Mouse (Mus musculus) forebrain, embryonic 12.5 days (tissue): Measurements from ENCODE around the gene Dio1. TPM values are rescaled to one million over a fixed set of nuclear protein-coding genes. Genes with fewer than 3 reads are reported as not detected.

Source experiments
- ATAC-seq: fragments of 200-750 bp; cut with Nextera tagmentation; 2 replicates; pipeline ENCODE4 v1.8.0; 2017; ENCODE audit warnings: moderate TSS enrichment; ENCODE audit not compliant: low FRiP score
- H3K27ac ChIP-seq: fragments of 300-500 bp; sonication (generic); 2 replicates; pipeline ENCODE4 v1.5.1; 2016; ENCODE audit warnings: mild to moderate bottlenecking
- H3K27me3 ChIP-seq: fragments of 300-500 bp; sonication (generic); 2 replicates; pipeline ENCODE4 v1.6.1; 2016; ENCODE audit warnings: mild to moderate bottlenecking
- H3K36me3 ChIP-seq: fragments of 300-500 bp; sonication (generic); replicated peaks from 2 replicates; pipeline ENCODE4 v1.6.1; 2016; ENCODE audit warnings: mild to moderate bottlenecking
- H3K4me1 ChIP-seq: fragments of 300-500 bp; sonication (generic); 2 replicates; pipeline ENCODE4 v1.6.1; 2016
- H3K4me2 ChIP-seq: fragments of 300-500 bp; sonication (generic); 2 replicates; pipeline ENCODE4 v1.6.1; 2016; ENCODE audit warnings: mild to moderate bottlenecking, moderate library complexity
- H3K4me3 ChIP-seq: fragments of 300-500 bp; sonication (generic); replicated peaks from 2 replicates; pipeline ENCODE4 v1.5.1; 2016; ENCODE audit warnings: mild to moderate bottlenecking
- H3K9ac ChIP-seq: fragments of 300-500 bp; sonication (generic); 2 replicates; pipeline ENCODE4 v1.6.1; 2016; ENCODE audit warnings: mild to moderate bottlenecking
- H3K9me3 ChIP-seq: fragments of 300-500 bp; sonication (generic); 2 replicates; pipeline ENCODE4 v1.6.1; 2016
- whole genome bisulfite sequencing: fragments of 180-500 bp; shearing (Covaris S2); methylation state at CpG from one replicate; pipeline ENCODE4 v1.1.7; 2016; 5-methylcytosine and 5-hydroxymethylcytosine counted together
- polyA plus RNA-seq: library from polyadenylated mRNA; unstranded; fragments of >200 nt; fragmentation: Nextera tagmentation; extraction: Ambion mirVana; gene quantifications from 2 replicates; pipeline ENCODE4 v1.2.1, GENCODE M21; 2016

Gene Dio1
- not detected in 2 replicates for polyA plus RNA-seq

DNA sequence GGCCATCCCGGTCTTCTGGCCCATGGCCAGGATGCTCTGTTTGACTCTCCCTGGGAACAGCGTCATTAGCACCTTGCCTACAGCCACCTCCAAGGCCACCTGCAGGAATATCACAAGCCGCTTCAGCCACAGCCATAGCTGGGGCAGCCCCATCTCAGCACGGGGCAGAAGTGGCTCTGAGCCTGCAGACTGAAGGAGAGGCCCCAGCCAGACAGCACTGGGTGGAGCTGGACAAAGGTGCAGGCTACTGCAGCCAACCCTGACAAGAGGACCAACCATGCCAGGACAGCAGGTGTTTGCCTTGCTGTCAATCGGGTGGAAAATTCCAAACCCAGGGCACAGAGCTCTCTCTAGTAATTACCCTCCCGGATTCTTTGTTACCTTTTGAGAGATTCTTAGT, at the start of gene Dio1:
Gene Dio1, minus strand, starts transcription at position 204 of the 400 bp plus-strand sequence.
- Histone ChIP-seq H3K4me1 (no peaks in the 10 kb centered on the region; the same call in 1 of the 2 replicates), H3K4me2 (no peak within 1 kb of the TSS), H3K9me3 (no peaks in the 10 kb centered on the region), H3K36me3 (no peaks in the 10 kb centered on the region), H3K4me3 (no peak within 1 kb of the TSS), H3K27ac (no peak within 1 kb of the TSS), H3K9ac (no peak within 1 kb of the TSS), H3K27me3 (0 out of 2 replicates have a peak, but pooled peaks cover 6% of the 10 kb centered on the region)
- WGBS = 68% methylated on average over 6 of the region's 6 CpGs
- ATAC-seq = no peak

GRCm38 (mm10) chr4:107354543-107354942, 47.6 kb upstream of the Dio1 start:
- Histone ChIP-seq H3K27me3 (no peaks in the 10 kb centered on the region), H3K27ac (no peak overlapping the region), H3K4me2 (no peak overlapping the region), H3K36me3 (peaks cover 9% of the 10 kb centered on the region; the same call in 1 of the 2 replicates), H3K4me3 (no peak overlapping the region), H3K9ac (0 out of 2 replicates have a peak overlapping the region, but pooled peaks have one; percentile 7), H3K4me1 (no peaks in the 10 kb centered on the region), H3K9me3 (no peaks in the 10 kb centered on the region)
- WGBS = 64% methylated on average over 4 of the region's 4 CpGs
- no peak for ATAC-seq

DNA sequence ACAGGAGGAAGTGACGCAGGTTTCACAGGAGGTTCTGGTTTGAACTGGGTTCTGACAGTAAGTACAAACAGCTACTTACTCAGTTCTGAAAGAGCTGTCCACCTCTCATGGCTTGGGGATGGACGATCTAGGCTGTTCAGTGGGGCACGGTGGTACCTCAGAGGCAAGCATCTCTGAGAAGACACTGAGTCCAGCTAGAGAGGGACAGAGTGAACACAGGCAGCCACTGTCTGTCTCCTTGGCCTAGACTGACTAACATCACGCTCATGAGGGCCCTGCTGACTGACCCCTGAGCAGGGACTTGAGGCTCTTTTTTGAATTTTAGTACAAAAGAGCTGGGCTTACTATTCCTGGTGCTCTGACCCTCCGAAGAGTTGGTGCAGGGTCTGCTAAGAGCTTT, 47.2 kb upstream of the Dio1 start:
- Histone ChIP-seq H3K36me3 (peaks cover 9% of the 10 kb centered on the region; the same call in 1 of the 2 replicates), H3K9ac (0 out of 2 replicates have a peak overlapping the region, but pooled peaks have one; percentile 7), H3K9me3 (no peaks in the 10 kb centered on the region), H3K4me2 (no peak overlapping the region), H3K27ac (no peak overlapping the region), H3K4me3 (no peak overlapping the region), H3K4me1 (no peaks in the 10 kb centered on the region; the same call in 1 of the 2 replicates), H3K27me3 (no peaks in the 10 kb centered on the region)
- 88% methylated on average over 5 of the region's 5 CpGs for WGBS
- ATAC-seq = no peak

DNA sequence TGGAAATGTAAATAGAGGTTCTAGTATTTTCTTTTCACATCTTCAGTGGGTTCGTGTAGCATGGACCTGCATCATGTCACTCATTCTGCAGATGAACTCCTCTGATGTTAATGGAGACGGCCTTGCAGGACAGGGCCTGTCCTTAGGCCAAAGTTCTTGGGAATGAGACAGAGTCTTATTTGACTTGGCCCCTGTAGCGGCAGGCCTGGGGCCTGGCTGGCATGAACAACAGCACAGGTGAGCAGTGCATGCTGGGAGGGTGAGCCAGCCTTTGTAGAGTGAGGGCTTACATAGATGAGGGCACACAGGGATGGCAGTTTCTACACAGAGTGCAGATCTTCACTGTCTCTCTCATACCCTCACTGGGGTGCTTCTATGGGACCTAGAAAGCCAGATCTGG, 46.6 kb upstream of the Dio1 start:
- 90% methylated on average over 3 of the region's 3 CpGs for WGBS
- ATAC-seq = no peak
- no peaks in the 10 kb centered on the region for H3K9me3 ChIP-seq
- H3K9ac ChIP-seq = no peak overlapping the region
- H3K4me2 ChIP-seq = no peak overlapping the region
- peaks cover 5% of the 10 kb centered on the region; the same call in 1 of the 2 replicates for H3K4me1 ChIP-seq
- no peak overlapping the region for H3K27ac ChIP-seq
- H3K36me3 ChIP-seq = peaks cover 9% of the 10 kb centered on the region; the same call in 1 of the 2 replicates
- no peaks in the 10 kb centered on the region for H3K27me3 ChIP-seq
- no peak overlapping the region for H3K4me3 ChIP-seq

- Histone ChIP-seq H3K4me2 (no peak overlapping the region), H3K9me3 (no peaks in the 10 kb centered on the region), H3K36me3 (peaks cover 9% of the 10 kb centered on the region; the same call in 1 of the 2 replicates), H3K27ac (no peak overlapping the region), H3K4me3 (no peak overlapping the region), H3K4me1 (peaks cover 10% of the 10 kb centered on the region; the same call in 1 of the 2 replicates), H3K27me3 (no peaks in the 10 kb centered on the region), H3K9ac (no peak overlapping the region)
- ATAC-seq = no peak
These were observed 44.4 kb upstream of the Dio1 start for GRCm38 (mm10) chr4:107351368-107351767.

DNA sequence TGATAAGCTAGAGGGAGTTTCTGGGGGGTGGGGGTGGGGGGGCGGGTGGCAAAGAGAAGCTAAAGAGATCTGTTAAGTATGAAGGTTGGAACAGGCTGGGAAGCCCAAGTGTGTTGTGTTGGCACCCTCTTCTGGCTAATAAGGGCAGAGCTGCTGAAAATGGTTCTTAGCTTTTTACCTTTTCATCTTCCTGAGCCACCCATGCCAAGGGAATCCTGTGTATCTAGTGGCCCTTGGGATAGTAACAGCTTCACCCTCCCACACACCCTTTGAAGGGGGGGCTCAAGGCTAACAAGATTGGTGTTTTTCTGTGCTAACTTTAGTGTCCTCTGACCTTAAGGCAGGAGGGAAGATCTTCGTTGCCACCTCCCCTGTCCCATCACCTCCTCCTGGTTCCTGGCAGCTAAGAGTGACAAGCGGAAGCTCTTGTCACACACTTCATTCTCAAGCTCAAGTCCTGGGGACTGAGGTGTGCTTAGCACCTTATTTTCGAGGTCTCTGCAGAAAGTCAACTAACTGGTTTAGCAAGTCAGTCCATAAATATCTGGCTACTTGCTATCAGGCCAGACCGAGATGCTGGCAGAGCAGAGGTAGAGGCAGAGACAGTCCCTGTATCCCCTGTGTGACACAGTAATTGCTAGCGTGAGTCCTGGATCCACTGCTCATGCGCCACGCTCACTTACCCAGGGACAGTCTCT, 42.5 kb upstream of the Dio1 start:
- Histone ChIP-seq H3K9ac (no peak overlapping the region), H3K9me3 (no peaks in the 10 kb centered on the region), H3K36me3 (peaks cover 17% of the 10 kb centered on the region; the same call in 1 of the 2 replicates), H3K4me3 (no peak overlapping the region), H3K4me1 (peaks cover 10% of the 10 kb centered on the region; the same call in 1 of the 2 replicates), H3K4me2 (no peak overlapping the region), H3K27me3 (no peaks in the 10 kb centered on the region), H3K27ac (no peak overlapping the region)
- WGBS = 75% methylated on average over 8 of the region's 8 CpGs
- no peak for ATAC-seq

DNA sequence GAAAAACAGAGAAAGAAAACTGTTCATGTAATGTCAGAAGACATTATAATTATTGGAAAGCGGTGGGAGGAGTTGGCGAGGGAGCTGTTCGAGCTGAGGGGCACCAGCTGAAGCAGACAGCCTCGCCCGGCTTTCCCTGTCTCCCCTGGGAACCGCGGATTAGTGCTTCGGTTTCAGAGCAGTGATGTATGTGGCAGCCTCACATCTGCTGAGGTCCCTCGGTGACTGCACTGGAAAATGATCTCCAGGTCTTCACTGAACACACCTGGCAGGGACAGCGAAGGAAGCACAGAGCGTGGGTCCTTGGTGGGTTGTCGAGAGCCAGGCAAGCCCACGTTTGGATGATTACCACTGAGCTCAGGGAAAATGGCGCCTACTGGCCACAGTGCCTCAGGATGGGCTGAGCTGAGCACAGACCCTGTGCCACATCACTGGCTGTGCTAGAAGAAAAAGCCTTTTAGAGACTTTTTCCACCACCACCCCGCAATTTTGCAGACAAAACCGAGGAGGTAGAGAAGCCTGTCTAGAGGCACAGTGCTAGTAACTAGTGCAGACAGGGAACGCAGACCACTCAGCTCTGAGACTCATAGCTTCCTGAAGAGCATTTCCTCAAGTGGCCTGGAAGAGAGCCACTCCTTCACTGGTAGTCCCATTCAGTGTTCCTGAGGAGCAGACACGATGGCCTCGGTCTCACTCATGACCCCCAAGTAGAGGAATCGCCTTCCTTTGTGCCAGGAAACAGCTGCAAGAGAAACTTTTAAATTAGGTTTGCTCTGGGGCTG, 41.8 kb upstream of the Dio1 start:
- WGBS = 81% methylated on average over 20 of the region's 20 CpGs
- Histone ChIP-seq H3K27ac (no peak overlapping the region), H3K4me3 (no peak overlapping the region), H3K9me3 (no peaks in the 10 kb centered on the region), H3K9ac (no peak overlapping the region), H3K4me1 (peaks cover 10% of the 10 kb centered on the region; the same call in 1 of the 2 replicates), H3K27me3 (no peaks in the 10 kb centered on the region), H3K4me2 (no peak overlapping the region), H3K36me3 (peaks cover 17% of the 10 kb centered on the region; the same call in 1 of the 2 replicates)
- ATAC-seq = no peak

DNA sequence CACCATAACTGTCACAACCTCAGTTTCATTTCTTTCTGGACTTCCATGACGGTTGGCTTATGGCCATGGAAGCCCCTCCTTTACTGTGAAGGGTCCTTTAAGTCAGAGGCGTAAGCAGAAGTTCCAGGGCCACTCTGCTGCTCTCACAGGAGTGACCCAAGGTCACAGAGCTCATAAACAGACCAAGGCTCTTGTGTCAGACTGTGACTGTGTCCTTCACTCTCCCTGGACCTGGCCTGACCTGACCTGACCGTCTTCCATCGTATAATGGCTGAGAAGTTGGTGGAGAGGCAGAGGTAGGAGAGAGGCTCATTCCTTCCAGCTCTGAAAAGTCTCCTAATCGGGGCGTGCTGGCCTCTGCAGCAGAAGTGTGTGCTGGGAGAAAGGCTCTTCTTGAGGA, 40.3 kb upstream of the Dio1 start:
- Histone ChIP-seq H3K36me3 (peaks cover 19% of the 10 kb centered on the region; the same call in 1 of the 2 replicates), H3K4me2 (no peak overlapping the region), H3K9me3 (no peaks in the 10 kb centered on the region), H3K27me3 (no peaks in the 10 kb centered on the region), H3K9ac (no peak overlapping the region), H3K27ac (no peak overlapping the region), H3K4me1 (peaks cover 10% of the 10 kb centered on the region; the same call in 1 of the 2 replicates), H3K4me3 (no peak overlapping the region)
- ATAC-seq = no peak
- WGBS = 87% methylated on average over 6 of the region's 6 CpGs

DNA sequence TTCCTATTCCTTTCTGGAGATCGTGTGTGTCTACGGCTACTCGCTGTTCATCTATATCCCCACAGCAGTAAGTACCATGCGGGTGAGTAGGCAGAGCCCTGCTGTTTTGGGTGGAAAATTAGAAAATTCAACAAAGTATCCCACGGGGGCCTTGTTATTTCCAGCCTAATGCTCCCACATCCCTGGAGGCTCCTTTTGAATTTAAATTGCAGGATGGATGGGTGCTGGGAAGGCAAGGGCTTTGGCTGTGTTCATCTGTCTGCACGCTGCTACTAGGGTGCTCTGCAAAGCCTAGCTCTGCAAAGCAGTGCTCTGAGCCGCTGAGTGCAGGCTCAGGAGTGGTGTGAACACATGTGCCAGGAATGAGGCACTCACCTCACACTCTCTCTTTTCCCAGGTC, 37.6 kb upstream of the Dio1 start:
- no peak overlapping the region for H3K27ac ChIP-seq
- peaks cover 12% of the 10 kb centered on the region; the same call in 1 of the 2 replicates for H3K36me3 ChIP-seq
- no peak for ATAC-seq
- H3K27me3 ChIP-seq = no peaks in the 10 kb centered on the region
- H3K9ac ChIP-seq = no peak overlapping the region
- H3K4me1 ChIP-seq = peaks cover 18% of the 10 kb centered on the region
- no peak overlapping the region for H3K4me3 ChIP-seq
- no peaks in the 10 kb centered on the region for H3K9me3 ChIP-seq
- WGBS = 76% methylated on average over 7 of the region's 7 CpGs
- no peak overlapping the region for H3K4me2 ChIP-seq

- 37% methylated on average over 5 of the region's 5 CpGs for WGBS
- H3K4me2 ChIP-seq = no peak overlapping the region
These were observed 34.4 kb upstream of the Dio1 start for GRCm38 (mm10) chr4:107341354-107341753.

GRCm38 (mm10) chr4:107337455-107337854, 30.5 kb upstream of the Dio1 start:
- H3K4me3 ChIP-seq = no peak overlapping the region
- no peaks in the 10 kb centered on the region for H3K27me3 ChIP-seq
- ATAC-seq = no peak
- 90% methylated on average over 5 of the region's 5 CpGs for WGBS
- no peak overlapping the region for H3K4me2 ChIP-seq
- H3K36me3 ChIP-seq = peaks cover 4% of the 10 kb centered on the region
- H3K27ac ChIP-seq = no peak overlapping the region
- no peak overlapping the region for H3K9ac ChIP-seq
- peaks cover 8% of the 10 kb centered on the region for H3K4me1 ChIP-seq
- H3K9me3 ChIP-seq = no peaks in the 10 kb centered on the region

More at GRCm38 (mm10) chr4:107341354-107341753, 34.4 kb upstream of the Dio1 start:
- H3K36me3 ChIP-seq = peaks cover 12% of the 10 kb centered on the region
- no peaks in the 10 kb centered on the region for H3K27me3 ChIP-seq
- H3K27ac ChIP-seq = no peak overlapping the region
- ATAC-seq = no peak
- peaks cover 8% of the 10 kb centered on the region for H3K4me1 ChIP-seq
- 0 out of 2 replicates have a peak overlapping the region, but pooled peaks have one; percentile 5 for H3K9ac ChIP-seq
- no peak overlapping the region for H3K4me3 ChIP-seq
- no peaks in the 10 kb centered on the region for H3K9me3 ChIP-seq

GRCm38 (mm10) chr4:107336356-107336755, 29.4 kb upstream of the Dio1 start:
- Histone ChIP-seq H3K36me3 (no peaks in the 10 kb centered on the region; the same call in 1 of the 2 replicates), H3K9ac (no peak overlapping the region), H3K27me3 (no peaks in the 10 kb centered on the region), H3K4me3 (no peak overlapping the region), H3K4me2 (no peak overlapping the region), H3K4me1 (peaks cover 4% of the 10 kb centered on the region), H3K9me3 (no peaks in the 10 kb centered on the region), H3K27ac (no peak overlapping the region)
- no peak for ATAC-seq
- WGBS = 82% methylated on average over 8 of the region's 8 CpGs
